Mouse (Mus musculus): ENCODE measurements around the gene Tas1r1.

DNA sequence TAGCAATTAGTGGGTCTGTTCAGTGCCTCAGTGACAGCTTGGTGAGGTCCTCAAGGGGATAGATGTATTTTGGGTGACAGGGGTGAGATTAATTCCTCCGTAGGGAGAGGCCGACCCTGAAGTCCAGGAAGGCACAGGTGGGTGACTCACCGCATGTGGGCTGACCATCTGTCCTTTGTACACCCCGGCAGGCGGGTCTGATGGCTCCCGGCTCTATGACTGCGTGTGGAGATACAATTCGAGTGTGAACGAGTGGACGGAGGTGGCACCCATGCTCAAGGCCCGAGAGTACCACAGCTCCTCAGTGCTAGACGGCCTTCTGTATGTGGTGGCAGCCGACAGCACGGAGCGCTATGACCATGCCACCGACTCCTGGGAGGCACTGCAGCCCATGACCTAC, 26.3 kb downstream of the Tas1r1 start:
- no peak for TF ChIP-seq CTCF (IDR thresholded peaks at IDR 0.05; ENCODE audit: extremely low read depth, insufficient read depth, insufficient read length, insufficient replicate concordance)
- no peak for TF ChIP-seq POLR2A (IDR thresholded peaks at IDR 0.05; ENCODE audit: low read depth, low read length)
